Mouse (Mus musculus): ENCODE measurements around the gene Ogfod1.

The Ogfod1 gene

DNA sequence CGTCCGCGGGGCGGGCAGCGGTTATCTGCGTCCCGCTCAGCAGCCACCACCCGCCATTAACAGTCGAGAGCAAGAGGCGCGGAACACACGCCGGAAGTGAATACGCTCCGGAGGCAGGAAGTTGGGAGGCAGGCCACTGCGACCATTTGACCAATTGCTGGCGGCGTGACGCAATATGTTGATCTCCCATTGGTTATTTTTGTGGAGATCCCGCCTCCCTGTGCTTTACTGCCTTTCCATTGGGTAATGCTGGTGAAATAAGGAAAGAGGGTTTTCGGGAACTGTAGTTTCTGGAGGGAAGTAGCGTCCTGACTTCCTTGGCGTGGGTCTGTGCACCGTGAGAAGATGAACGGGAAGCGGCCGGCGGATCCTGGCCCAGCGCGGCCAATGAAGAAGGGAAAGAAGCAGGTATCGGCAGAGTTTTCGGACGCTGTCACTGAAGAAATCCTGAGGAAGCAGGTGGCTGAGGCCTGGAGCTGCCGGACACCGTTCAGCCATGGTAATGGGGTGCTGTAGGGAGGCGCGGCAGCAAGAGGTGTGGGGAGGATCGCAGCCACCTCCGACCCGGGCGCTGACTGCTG, at the start of gene Ogfod1, which contains the start of gene Nudt21:
Gene Ogfod1 (plus strand): TSS at position 255 of the 581 bp plus-strand sequence.
Gene Nudt21 (minus strand): TSS at position 88 of the 581 bp plus-strand sequence.
- WGBS, result under 1% methylated on average over 41 of the region's 41 CpGs

GRCm38 (mm10) chr8:93989739-93990138, 47.3 kb upstream of the Ogfod1 start:
- 99% methylated on average over 4 of the region's 4 CpGs for WGBS

DNA sequence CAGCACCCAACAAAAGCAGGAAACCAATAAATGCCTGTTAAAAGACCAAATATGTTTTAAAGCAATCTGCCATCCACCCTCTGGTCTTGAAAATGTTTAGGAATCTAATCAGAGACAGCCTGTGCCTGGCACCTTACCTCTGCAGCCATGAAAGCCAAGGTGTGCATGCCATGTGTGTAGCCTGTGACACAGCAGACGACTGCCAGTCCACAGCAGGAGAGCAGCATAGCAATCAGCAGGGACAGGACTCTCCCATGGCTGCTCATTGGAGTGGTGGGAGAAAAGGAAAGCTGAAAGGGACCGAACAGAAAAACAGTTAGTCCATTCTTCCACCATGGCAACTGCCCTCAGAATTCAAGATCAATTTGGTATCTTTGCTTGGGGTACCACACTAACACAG, 38.0 kb upstream of the Ogfod1 start:
- 83% methylated on average over 2 of the region's 2 CpGs for WGBS

- WGBS, result 60% methylated on average over 9 of the region's 9 CpGs
Measured at GRCm38 (mm10) chr8:94004139-94004538, 32.9 kb upstream of the Ogfod1 start.

DNA sequence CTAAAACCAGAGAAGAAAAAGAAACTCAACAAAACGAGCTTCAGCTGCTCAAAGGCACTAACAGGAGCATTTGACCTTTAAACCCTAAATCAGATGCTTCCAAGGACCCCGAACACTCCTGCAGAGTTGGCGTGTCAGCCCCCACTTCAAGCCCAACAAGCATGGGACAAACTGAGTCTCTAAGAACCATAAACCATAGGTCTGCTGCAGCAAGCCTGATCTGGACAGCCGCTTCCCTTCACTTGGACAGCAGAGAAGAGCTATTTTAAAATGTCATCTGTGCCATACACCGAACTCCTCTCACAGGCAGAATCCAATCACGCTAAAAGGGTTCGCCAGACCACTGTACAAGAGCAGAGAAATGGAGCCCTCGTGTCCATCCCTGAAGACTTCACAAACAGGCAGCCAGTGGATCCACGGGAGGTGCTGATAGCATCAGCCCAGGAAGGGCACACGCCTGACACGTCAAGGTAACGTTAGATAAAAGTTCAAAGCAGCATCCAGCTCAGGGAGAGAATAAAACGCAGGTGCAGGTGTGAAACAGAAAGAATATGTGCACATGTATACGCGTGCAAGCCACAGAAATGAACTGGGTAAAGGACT, 27.7 kb upstream of the Ogfod1 start:
- 60% methylated on average over 15 of the region's 15 CpGs for WGBS

DNA sequence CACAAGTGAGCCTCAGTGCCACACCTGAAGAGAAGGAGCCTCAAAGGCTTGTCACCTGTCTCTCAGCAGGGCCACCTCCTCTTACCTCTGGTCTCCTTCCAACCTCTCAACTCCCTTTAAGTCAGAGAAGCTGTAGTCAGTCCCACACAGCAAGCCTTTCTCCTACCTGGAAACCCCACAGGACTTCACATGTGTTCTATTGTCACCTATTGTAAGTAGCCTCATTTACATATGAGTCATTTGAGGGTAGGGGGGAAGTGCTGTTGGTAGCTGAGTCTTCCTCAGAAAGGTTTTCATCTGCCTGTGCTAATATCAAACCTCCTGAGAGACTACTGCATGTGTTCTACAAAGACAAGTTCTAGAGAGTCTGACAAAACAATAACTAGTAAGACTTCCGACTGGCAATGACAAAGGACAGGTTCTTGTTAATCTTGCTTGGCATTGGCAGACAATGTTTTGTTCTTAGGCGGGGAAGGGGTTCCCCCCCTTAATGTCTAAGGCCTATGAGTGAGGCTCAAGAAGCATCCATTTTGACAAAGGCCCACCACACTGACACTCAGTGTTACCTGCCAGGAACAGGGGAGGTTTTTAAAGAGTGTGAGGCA, 26.8 kb upstream of the Ogfod1 start:
- WGBS, result 55% methylated on average over 2 of the region's 2 CpGs

- 2% methylated on average over 48 of the region's 48 CpGs for WGBS
Measured at GRCm38 (mm10) chr8:94011076-94012012, 25.7 kb upstream of the Ogfod1 start.

GRCm38 (mm10) chr8:94012013-94012951, 24.7 kb upstream of the Ogfod1 start, which contains the start of gene Amfr:
Gene Amfr (minus strand): TSS chr8:94012842.
- WGBS, result under 1% methylated on average over 115 of the region's 130 CpGs

- WGBS, result 24% methylated on average over 7 of the region's 7 CpGs
Measured at GRCm38 (mm10) chr8:94013026-94013612, 23.9 kb upstream of the Ogfod1 start.

- WGBS, result 97% methylated on average over 6 of the region's 6 CpGs
Measured at GRCm38 (mm10) chr8:94023916-94024315, 13.1 kb upstream of the Ogfod1 start.

GRCm38 (mm10) chr8:94029701-94030100, 7.3 kb upstream of the Ogfod1 start:
- WGBS, result 89% methylated on average over 9 of the region's 9 CpGs

DNA sequence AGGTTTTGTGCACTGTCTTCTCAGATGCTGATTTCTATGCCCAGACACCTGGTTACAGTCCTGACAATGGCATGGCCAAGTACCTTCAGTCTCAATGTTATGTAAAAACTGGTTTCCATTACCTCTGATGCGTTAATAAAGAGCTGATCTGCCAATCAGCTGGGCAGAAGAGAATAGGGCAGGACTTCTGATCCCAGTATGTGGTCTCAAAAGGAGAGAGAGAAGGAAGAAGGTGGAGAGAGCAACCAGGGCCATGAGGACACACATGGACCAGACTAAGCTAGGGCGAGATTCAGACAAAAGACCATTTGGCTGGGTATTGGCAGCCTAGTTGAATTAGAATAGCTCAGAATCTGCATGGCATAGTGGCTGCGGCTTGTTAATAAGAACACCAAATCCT, 3.4 kb upstream of the Ogfod1 start:
- WGBS, result 53% methylated on average over 3 of the region's 3 CpGs

- WGBS, result 43% methylated on average over 5 of the region's 5 CpGs
Measured at GRCm38 (mm10) chr8:94035200-94035599, 1.8 kb upstream of the Ogfod1 start.

GRCm38 (mm10) chr8:94036541-94036940, 457 bp upstream of the Ogfod1 start:
- WGBS, result under 1% methylated on average over 30 of the region's 32 CpGs

DNA sequence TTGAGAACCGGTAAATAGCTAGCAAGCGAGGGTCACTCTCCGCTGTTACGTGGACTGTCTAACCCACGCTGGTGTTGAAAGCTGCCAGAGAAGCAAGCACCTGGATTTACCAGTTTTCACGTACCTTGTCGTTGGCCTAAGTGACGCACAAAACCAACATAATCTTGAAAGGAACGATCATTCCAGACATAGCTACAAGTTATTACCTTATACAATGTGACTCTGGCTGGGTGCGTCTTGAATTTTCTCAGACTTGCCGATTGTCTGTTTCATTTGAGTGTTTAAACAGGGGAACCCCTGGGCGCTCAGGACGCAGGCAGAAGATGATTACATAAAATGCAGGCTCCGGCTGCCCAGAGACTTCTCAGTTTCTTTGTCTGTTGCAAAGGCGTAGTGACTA, 808 bp downstream of the Ogfod1 start:
- 2% methylated on average over 15 of the region's 15 CpGs for WGBS

- WGBS, result 38% methylated on average over 2 of the region's 2 CpGs
Measured at GRCm38 (mm10) chr8:94047845-94048244, 10.8 kb downstream of the Ogfod1 start.

GRCm38 (mm10) chr8:94052696-94053095, 15.7 kb downstream of the Ogfod1 start:
- WGBS, result 94% methylated on average over 12 of the region's 12 CpGs

- 65% methylated on average over 6 of the region's 6 CpGs for whole genome bisulfite sequencing
Measured at GRCm38 (mm10) chr8:94057157-94057854, 20.3 kb downstream of the Ogfod1 start.

- WGBS, result 55% methylated on average over 11 of the region's 11 CpGs
Measured at GRCm38 (mm10) chr8:94066121-94066863, 29.3 kb downstream of the Ogfod1 start.
